Mouse (Mus musculus): ENCODE results near the gene Fbxo9. TPM values are rescaled to one million over a fixed set of nuclear protein-coding genes. Genes with fewer than 3 reads are reported as not detected.
"Not testable (repeated sequence)": the region's sequence is repeated elsewhere in the genome, so short reads cannot be mapped to it uniquely, and the experiment has no call there.

Gene Fbxo9
- total RNA-seq, 2 experiments from 2014 or later = 39.6 to 43.4 TPM

GRCm38 (mm10) chr9:78073291-78073690 lies 35.6 kb downstream of the Fbxo9 start:
- not testable (repeated sequence) for DNase-seq (ENCODE audit: low spot score)

- no peak for DNase-seq (ENCODE audit: low spot score)
These were observed 37.2 kb downstream of the Fbxo9 start for GRCm38 (mm10) chr9:78071626-78072025.

GRCm38 (mm10) chr9:78070496-78070895 lies 38.4 kb downstream of the Fbxo9 start:
- DNase-seq (ENCODE audit: low spot score) = no peak

GRCm38 (mm10) chr9:78064121-78064520 lies 44.7 kb downstream of the Fbxo9 start:
- no peak for DNase-seq (ENCODE audit: low spot score)

GRCm38 (mm10) chr9:78062392-78062791 lies 46.5 kb downstream of the Fbxo9 start:
- no peak for DNase-seq (ENCODE audit: low spot score)

- DNase-seq (ENCODE audit: low spot score) = no peak
These were observed 49.2 kb downstream of the Fbxo9 start for GRCm38 (mm10) chr9:78059525-78060120.

GRCm38 (mm10) chr9:78054298-78054697 lies 54.6 kb downstream of the Fbxo9 start:
- no peak for DNase-seq (ENCODE audit: low spot score)

- no peak for DNase-seq (ENCODE audit: low spot score)
These were observed 55.0 kb downstream of the Fbxo9 start for GRCm38 (mm10) chr9:78053821-78054220.

- DNase-seq (ENCODE audit: low spot score) = no peak
These were observed 57.2 kb downstream of the Fbxo9 start, which contains the start of gene Gcm1 for GRCm38 (mm10) chr9:78051677-78052076. Gene Gcm1 (plus strand): TSS chr9:78051924.

- DNase-seq (ENCODE audit: low spot score) = no peak
These were observed 58.4 kb downstream of the Fbxo9 start for GRCm38 (mm10) chr9:78050452-78050970.

- no peak for DNase-seq (ENCODE audit: low spot score)
These were observed 62.1 kb downstream of the Fbxo9 start for GRCm38 (mm10) chr9:78046755-78047154.

GRCm38 (mm10) chr9:78045171-78045570 lies 63.7 kb downstream of the Fbxo9 start:
- DNase-seq (ENCODE audit: low spot score) = no peak

GRCm38 (mm10) chr9:78038755-78039489 lies 69.9 kb downstream of the Fbxo9 start:
- peak; percentile 75 for DNase-seq (ENCODE audit: low spot score)

GRCm38 (mm10) chr9:78035831-78036230 lies 73.0 kb downstream of the Fbxo9 start:
- no peak for DNase-seq (ENCODE audit: low spot score)

- no peak for DNase-seq (ENCODE audit: low spot score)
These were observed 73.6 kb downstream of the Fbxo9 start for GRCm38 (mm10) chr9:78035296-78035695.

- no peak for DNase-seq (ENCODE audit: low spot score)
These were observed 75.9 kb downstream of the Fbxo9 start for GRCm38 (mm10) chr9:78032930-78033329.

Other genes starting within 250 kb of the Fbxo9 start
- gene Elovl5, start 191.7 kb downstream of the Fbxo9 start, total RNA-seq (2021) = 1 to 10 TPM; 5.9 to 9.3 TPM
- gene Gcm1, start 57.1 kb downstream of the Fbxo9 start, total RNA-seq (2021) = not detected
- 1 to 10 TPM; 4.3 to 4.7 TPM for gene Ick, start 127 bp upstream of the Fbxo9 start, total RNA-seq (2021)
- 10 to 100 TPM; 22.0 to 23.9 TPM for gene Gsta4, start 73.7 kb upstream of the Fbxo9 start, total RNA-seq (2021)
- not detected for gene Gsta1, start 121.6 kb upstream of the Fbxo9 start, total RNA-seq (2021)
- gene Gm3776, start 148.1 kb upstream of the Fbxo9 start, total RNA-seq (2021) = under 1 TPM in 1 of 2 experiments, not detected in 1; 0.32 TPM
- not detected for gene Gm10639, start 180.9 kb upstream of the Fbxo9 start, total RNA-seq (2021)
- gene Omt2a, start 205.7 kb upstream of the Fbxo9 start, total RNA-seq (2021) = not detected
- not detected for gene Omt2b, start 218.5 kb upstream of the Fbxo9 start, total RNA-seq (2021)
- gene Gsta2, start 246.7 kb upstream of the Fbxo9 start, total RNA-seq (2021) = 1 to 10 TPM in 1 of 2 experiments, under 1 TPM in 1; 0.71 to 1.0 TPM

Data from gastrocnemius, adult 18-20 months (tissue).